Mouse (Mus musculus) kidney, embryonic 14.5 days (tissue): Measurements from ENCODE around the gene Stpg3. TPM values are rescaled to one million over a fixed set of nuclear protein-coding genes. Genes with fewer than 3 reads are reported as not detected.

Source experiments
- ATAC-seq: fragments of 200-750 bp; cut with Nextera tagmentation; 2 replicates; pipeline ENCODE4 v1.8.0; 2017; ENCODE audit warnings: moderate number of reproducible peaks, mild to moderate bottlenecking, moderate TSS enrichment, moderate library complexity; ENCODE audit not compliant: low FRiP score, low TSS enrichment
- H3K27ac ChIP-seq: fragments of 300-500 bp; sonication (generic); 2 replicates; pipeline ENCODE4 v1.5.1; 2014; ENCODE audit warnings: low read depth, mild to moderate bottlenecking, low read length, moderate library complexity, mixed read lengths
- H3K27me3 ChIP-seq: fragments of 300-500 bp; sonication (generic); 2 replicates; pipeline ENCODE4 v1.6.1; 2014; ENCODE audit warnings: mild to moderate bottlenecking, low read length; ENCODE audit not compliant: control insufficient read depth, insufficient read depth
- H3K36me3 ChIP-seq: fragments of 300-500 bp; sonication (generic); 2 replicates; pipeline ENCODE4 v1.6.1; 2014; ENCODE audit warnings: low read length, mixed read lengths; ENCODE audit not compliant: control insufficient read depth, insufficient read depth
- H3K4me1 ChIP-seq: fragments of 300-500 bp; sonication (generic); 2 replicates; pipeline ENCODE4 v1.6.1; 2014; ENCODE audit warnings: low read length, mixed read lengths; ENCODE audit not compliant: control insufficient read depth, insufficient read depth
- H3K4me2 ChIP-seq: fragments of 300-500 bp; sonication (generic); replicated peaks from 2 replicates; pipeline ENCODE4 v1.6.1; 2014; ENCODE audit warnings: low read depth, mild to moderate bottlenecking, low read length
- H3K4me3 ChIP-seq: fragments of 300-500 bp; sonication (generic); 2 replicates; pipeline ENCODE4 v1.5.1; 2014; ENCODE audit warnings: mild to moderate bottlenecking, low read length
- H3K9ac ChIP-seq: fragments of 300-500 bp; sonication (generic); 2 replicates; pipeline ENCODE4 v1.6.1; 2014; ENCODE audit warnings: low read depth, mild to moderate bottlenecking, low read length, moderate library complexity
- H3K9me3 ChIP-seq: fragments of 300-500 bp; sonication (generic); 2 replicates; pipeline ENCODE4 v1.6.1; 2016; ENCODE audit warnings: low read length; ENCODE audit not compliant: control insufficient read depth
- WGBS: fragments of 180-500 bp; shearing (Covaris S2); extraction: QIAGEN DNeasy Blood & Tissue Kit; methylation state at CpG from one replicate; pipeline ENCODE4 v1.1.7; 2014; 5-methylcytosine and 5-hydroxymethylcytosine counted together
- polyA plus RNA-seq: library from polyadenylated mRNA; unstranded; fragments of >200 nt; fragmentation: Nextera tagmentation; extraction: Ambion mirVana; gene quantifications from 2 replicates; pipeline ENCODE4 v1.2.1, GENCODE M21; 2014

Stpg3 gene
- polyA plus RNA-seq, 1 experiment from 2014 or later, result 0.49 TPM

GRCm38 (mm10) chr2:25207593-25207992, 6.8 kb downstream of the Stpg3 start:
- Histone ChIP-seq H3K4me3 (no peak overlapping the region), H3K27ac (no peak overlapping the region), H3K36me3 (peaks cover 59% of the 10 kb centered on the region), H3K4me1 (peaks cover 15% of the 10 kb centered on the region), H3K9me3 (no peaks in the 10 kb centered on the region), H3K9ac (no peak overlapping the region), H3K4me2 (no peak overlapping the region), H3K27me3 (no peaks in the 10 kb centered on the region)
- ATAC-seq, result no peak
- WGBS, result 83% methylated on average over 1 of the region's 1 CpGs

GRCm38 (mm10) chr2:25203631-25204214, 10.7 kb downstream of the Stpg3 start:
- no peak overlapping the region for H3K4me2 ChIP-seq
- H3K36me3 ChIP-seq, result peaks cover 93% of the 10 kb centered on the region
- H3K9me3 ChIP-seq, result no peaks in the 10 kb centered on the region
- no peak; the same call in 1 of the 2 replicates for ATAC-seq
- 68% methylated on average over 4 of the region's 4 CpGs for WGBS
- no peak overlapping the region for H3K27ac ChIP-seq
- no peaks in the 10 kb centered on the region for H3K4me1 ChIP-seq
- no peaks in the 10 kb centered on the region for H3K27me3 ChIP-seq
- H3K4me3 ChIP-seq, result no peak overlapping the region
- H3K9ac ChIP-seq, result no peak overlapping the region

- H3K27ac ChIP-seq, result no peak overlapping the region
- no peaks in the 10 kb centered on the region for H3K27me3 ChIP-seq
- H3K4me1 ChIP-seq, result no peaks in the 10 kb centered on the region
- 89% methylated on average over 2 of the region's 2 CpGs for WGBS
- H3K9ac ChIP-seq, result no peak overlapping the region
- no peak for ATAC-seq
- no peaks in the 10 kb centered on the region for H3K9me3 ChIP-seq
- H3K4me2 ChIP-seq, result no peak overlapping the region
- peaks cover 73% of the 10 kb centered on the region for H3K36me3 ChIP-seq
- H3K4me3 ChIP-seq, result no peak overlapping the region
Observed at GRCm38 (mm10) chr2:25200631-25201030, 13.8 kb downstream of the Stpg3 start.

DNA sequence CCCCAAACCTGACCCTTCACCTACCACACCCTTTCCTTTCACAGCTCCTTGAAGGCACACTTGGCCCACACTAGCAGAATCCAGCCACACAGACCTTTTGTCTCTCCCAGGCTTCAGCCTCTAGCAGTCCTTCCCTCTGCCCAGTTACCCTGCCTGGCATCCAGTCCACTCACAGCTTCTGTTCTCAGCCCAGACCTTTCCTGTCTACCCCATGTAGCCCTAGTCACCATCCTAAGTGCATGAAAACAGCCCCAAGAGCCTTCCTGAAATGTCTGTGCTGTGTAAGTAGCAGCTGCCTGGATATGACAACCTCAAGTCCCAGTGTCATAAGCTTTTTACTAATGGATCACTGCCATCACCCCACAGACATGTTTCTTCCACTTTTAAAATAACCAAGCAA, 16.5 kb downstream of the Stpg3 start:
- peaks cover 46% of the 10 kb centered on the region for H3K36me3 ChIP-seq
- H3K27me3 ChIP-seq, result no peaks in the 10 kb centered on the region
- H3K9ac ChIP-seq, result no peak overlapping the region
- H3K4me1 ChIP-seq, result peaks cover 4% of the 10 kb centered on the region; the same call in 1 of the 2 replicates
- no peak overlapping the region for H3K4me2 ChIP-seq
- no peak overlapping the region for H3K27ac ChIP-seq
- ATAC-seq, result no peak
- H3K9me3 ChIP-seq, result no peaks in the 10 kb centered on the region
- no peak overlapping the region for H3K4me3 ChIP-seq

- Histone ChIP-seq H3K9ac (no peak overlapping the region), H3K9me3 (no peaks in the 10 kb centered on the region), H3K27me3 (no peaks in the 10 kb centered on the region), H3K4me3 (no peak overlapping the region), H3K27ac (peak overlapping the region; percentile 83), H3K4me1 (peaks cover 4% of the 10 kb centered on the region; the same call in 1 of the 2 replicates), H3K4me2 (peak overlapping the region; percentile 56), H3K36me3 (peaks cover 39% of the 10 kb centered on the region)
- ATAC-seq, result no peak
- WGBS, result 26% methylated on average over 2 of the region's 2 CpGs
Observed at GRCm38 (mm10) chr2:25197191-25197590, 17.2 kb downstream of the Stpg3 start.

GRCm38 (mm10) chr2:25196172-25196954, 18.1 kb downstream of the Stpg3 start, which contains the start of gene Tor4a:
Tor4a (minus strand) TSS chr2:25196886.
- 12% methylated on average over 8 of the region's 8 CpGs for WGBS
- Histone ChIP-seq H3K4me1 (peaks cover 4% of the 10 kb centered on the region; the same call in 1 of the 2 replicates), H3K9me3 (no peaks in the 10 kb centered on the region), H3K27me3 (no peaks in the 10 kb centered on the region), H3K9ac (peak within 1 kb of the TSS; percentile 44; the same call in 1 of the 2 replicates), H3K4me3 (peak within 1 kb of the TSS; percentile 31), H3K36me3 (peaks cover 30% of the 10 kb centered on the region), H3K27ac (peak within 1 kb of the TSS; percentile 83), H3K4me2 (peak within 1 kb of the TSS; percentile 56)
- ATAC-seq, result peak; percentile 69

- H3K4me2 ChIP-seq, result peak overlapping the region; percentile 56
- H3K9me3 ChIP-seq, result no peaks in the 10 kb centered on the region
- peak overlapping the region; percentile 83; the same call in 1 of the 2 replicates for H3K27ac ChIP-seq
- no peaks in the 10 kb centered on the region for H3K27me3 ChIP-seq
- peak overlapping the region; percentile 31 for H3K4me3 ChIP-seq
- 0 out of 2 replicates have a peak, but pooled peaks have one; percentile 13 for ATAC-seq
- H3K9ac ChIP-seq, result peak overlapping the region; percentile 44; the same call in 1 of the 2 replicates
- peaks cover 22% of the 10 kb centered on the region for H3K36me3 ChIP-seq
- WGBS, result 19% methylated on average over 55 of the region's 55 CpGs
- peaks cover 4% of the 10 kb centered on the region; the same call in 1 of the 2 replicates for H3K4me1 ChIP-seq
Observed at GRCm38 (mm10) chr2:25195211-25196156, 19.0 kb downstream of the Stpg3 start.

GRCm38 (mm10) chr2:25194486-25195171, 19.8 kb downstream of the Stpg3 start:
- WGBS, result 87% methylated on average over 17 of the region's 17 CpGs
- no peaks in the 10 kb centered on the region for H3K9me3 ChIP-seq
- H3K27me3 ChIP-seq, result no peaks in the 10 kb centered on the region
- H3K4me3 ChIP-seq, result no peak overlapping the region
- H3K4me1 ChIP-seq, result peaks cover 4% of the 10 kb centered on the region; the same call in 1 of the 2 replicates
- H3K27ac ChIP-seq, result no peak overlapping the region
- H3K36me3 ChIP-seq, result peaks cover 13% of the 10 kb centered on the region
- H3K9ac ChIP-seq, result peak overlapping the region; percentile 44
- H3K4me2 ChIP-seq, result peak overlapping the region; percentile 56; the same call in 1 of the 2 replicates
- ATAC-seq, result no peak
